Mouse (Mus musculus) lung, postnatal 10 days (tissue): Measurements from ENCODE around the gene Bcl7c.
"Not testable (repeated sequence)": the region's sequence is repeated elsewhere in the genome, so short reads cannot be mapped to it uniquely, and the experiment has no call there.

Experiments used
- DNase-seq: peaks from one replicate; pipeline ENCODE4 v3.0.0; 2021

Bcl7c gene

DNA sequence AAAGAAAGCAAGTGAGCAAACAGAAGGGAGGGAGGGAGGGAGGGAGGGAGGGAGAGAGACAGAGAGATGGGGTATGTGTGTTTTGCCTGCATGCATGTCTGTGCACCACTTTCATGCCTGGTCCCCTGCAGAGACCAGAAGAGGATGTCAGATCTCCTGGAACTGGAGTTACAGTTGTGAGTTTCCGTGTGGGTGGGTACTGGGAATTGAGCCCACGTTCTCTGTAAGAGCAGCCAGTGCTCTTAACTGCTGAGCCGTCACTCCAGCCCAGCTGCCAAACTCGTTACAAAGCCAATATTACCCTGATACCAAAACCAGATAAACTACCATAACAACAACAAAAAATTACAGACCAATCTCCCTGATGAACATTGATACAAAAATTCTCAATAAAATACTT lies 67.5 kb downstream of the Bcl7c start:
- no peak for DNase-seq

DNA sequence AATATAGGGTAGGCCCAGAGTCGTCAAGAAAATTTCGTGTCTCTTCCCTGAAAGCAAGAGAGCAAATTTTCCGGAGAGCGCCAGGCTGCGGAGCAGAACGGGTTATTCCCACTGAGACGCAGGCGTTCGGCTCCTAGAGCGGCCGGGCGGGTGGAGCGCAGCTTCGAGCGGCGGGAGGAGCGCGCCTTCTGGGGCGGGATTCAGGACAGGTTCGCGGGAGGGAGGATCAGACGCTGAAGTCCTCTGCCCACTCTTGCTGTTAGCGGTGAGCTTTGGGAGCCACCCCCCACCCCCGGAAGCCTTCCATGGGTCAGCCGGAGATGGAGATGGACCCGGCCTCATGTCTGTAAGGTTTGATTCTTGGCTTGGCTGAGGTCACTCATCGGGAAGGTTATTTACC lies 71.8 kb downstream of the Bcl7c start:
- DNase-seq, result peak; percentile 89

DNA sequence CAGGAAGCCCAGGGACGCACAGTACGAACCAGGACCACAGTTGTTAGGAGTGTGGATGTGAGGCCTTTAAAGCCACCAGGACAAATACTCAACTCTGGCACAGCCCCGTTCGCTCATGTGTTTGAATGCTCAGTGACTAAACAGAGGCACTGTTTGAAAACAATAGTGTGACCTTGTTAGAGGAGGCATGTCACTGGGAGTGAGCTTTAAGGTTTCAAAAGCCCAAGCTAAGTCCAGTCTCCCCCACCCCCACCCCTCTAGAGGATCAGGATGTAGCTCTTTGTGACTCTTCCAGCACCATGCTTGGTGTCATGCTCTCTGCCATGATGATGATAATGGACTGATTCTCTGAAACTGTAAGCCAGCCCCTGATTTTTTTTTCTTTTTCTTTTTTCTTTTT lies 77.3 kb downstream of the Bcl7c start:
- no peak for DNase-seq

DNA sequence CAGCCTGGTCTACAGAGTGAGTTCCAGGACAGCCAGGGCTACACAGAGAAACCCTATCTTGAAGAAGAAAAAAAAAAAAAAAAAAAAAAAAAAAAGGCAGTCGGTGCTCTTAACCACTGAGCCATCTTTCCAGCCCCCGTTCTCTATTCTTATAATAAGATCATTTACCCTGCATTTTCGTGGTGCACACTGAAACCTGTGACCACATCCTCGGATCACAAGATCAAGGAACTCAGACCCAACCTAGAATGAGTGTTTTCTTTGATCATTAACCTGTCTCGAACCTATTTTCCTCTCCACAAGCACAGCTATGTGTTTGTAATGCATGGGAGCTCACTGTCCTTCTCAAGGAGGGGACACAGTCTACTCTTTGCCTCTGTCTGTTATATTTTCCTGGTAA lies 80.1 kb downstream of the Bcl7c start:
- DNase-seq, result no peak

DNA sequence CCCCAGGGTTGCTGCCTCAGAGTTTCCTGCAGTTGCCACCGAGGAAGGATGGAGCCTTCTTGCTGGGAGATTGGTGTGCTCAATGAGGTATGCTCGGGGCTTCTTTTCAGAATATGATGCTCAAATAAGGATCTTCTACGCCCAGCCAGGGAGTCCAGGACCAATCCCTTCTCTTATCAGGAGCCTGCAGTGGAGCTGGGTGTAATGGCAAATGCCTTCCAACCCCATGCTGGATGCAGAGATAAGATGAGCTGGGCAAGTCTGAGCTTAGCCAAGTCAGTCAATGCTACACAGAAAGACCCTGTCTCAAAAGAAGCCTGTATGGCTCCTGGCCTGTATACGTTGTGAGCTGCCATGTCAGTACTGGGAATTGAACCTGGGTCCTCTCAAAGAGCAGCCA lies 82.3 kb downstream of the Bcl7c start:
- no peak for DNase-seq

DNA sequence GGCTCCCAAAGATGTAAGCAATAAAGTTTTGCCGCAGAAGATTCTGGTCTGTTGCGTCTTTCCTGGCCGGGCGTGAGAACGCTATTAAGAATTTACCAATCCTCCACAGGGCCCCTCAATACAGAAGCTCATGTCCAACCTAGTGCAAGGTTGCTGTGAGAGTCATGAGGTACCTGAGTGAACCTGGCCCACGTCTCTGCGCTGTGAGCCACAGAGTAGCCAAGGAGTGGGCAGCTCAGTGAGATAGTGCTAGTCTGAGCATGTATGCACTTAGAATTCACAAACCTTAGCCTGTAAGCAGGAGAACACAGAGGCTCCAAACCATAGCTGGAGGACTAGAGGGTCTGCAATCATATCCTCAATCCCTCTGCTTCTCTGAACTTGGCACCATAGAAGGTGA lies 82.7 kb downstream of the Bcl7c start:
- no peak for DNase-seq

DNA sequence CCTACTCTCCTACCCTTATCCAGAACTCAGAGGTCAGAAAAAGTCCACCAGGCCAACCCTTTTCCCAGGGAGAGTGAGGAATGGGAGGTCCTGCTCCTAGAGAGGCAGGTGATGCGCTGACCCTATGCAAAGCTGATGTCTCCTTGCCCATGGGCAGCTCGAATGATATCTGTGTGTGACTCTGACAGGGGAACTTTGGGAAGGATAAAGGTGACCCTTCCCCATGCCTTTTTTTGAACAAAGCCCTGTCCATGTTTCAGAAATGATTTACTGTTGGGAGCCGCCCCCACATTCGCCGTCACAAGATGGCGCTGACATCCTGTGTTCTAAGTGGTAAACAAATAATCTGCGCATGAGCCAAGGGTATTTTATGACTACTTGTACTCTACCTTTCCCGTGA lies 90.3 kb downstream of the Bcl7c start:
- DNase-seq, result not testable (repeated sequence)

DNA sequence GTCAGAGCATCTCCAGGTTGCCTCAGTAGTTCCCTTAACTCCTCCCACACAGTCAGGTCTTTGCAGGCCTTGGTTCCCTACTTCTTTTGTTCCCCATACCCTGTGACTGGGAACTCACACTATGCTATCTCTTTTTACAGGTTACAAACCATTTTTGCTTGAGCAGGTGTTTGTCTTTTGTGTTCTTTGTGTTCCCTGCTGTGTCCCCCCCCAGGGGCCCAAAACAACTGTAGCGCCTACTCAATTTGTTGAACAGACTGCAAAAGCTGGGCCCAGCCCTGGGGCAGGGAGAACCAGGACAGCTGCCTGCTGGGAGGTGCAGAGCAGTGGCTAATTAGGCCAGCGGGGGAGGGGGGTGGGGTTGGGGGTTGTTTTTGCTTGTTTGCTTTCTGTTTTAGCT lies 90.8 kb downstream of the Bcl7c start:
- no peak for DNase-seq

DNA sequence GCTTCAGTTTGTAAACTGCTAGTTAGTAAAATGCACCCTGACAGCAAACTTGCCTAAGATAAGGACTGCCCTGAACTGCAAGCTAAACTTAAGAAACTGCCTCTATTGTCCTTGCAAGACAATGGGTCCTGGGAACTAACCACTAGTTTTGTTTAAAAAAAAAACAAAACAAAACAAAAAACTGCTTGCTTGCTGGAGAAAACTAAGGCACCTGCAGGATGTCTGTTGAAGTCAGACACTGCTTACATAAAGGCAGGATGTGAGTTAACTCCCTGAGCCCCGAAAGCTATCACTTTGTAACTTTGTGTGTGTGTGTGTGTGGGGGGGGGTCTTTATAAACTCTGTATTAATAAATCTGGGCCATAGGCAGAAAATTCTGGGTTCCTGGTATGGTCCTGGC lies 91.9 kb downstream of the Bcl7c start:
- no peak for DNase-seq

DNA sequence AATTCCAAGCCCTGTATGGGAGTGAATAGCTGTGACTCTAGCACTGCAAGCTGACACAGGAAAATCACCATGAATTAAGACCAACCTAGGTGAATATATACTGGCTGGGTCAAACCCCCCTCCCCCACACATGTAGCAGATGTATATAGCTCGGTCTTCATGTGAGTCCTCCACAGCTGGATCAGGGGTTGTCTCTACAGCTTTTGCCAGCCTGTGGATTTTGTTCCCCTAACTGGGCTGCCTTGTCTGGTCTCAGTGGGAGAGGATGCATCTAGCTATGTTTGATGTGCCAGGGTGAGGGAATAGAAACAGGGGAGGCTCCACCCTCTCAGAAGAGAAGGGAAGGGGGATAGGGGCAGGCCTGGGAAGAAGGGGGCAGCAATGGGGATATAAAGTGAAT lies 92.4 kb downstream of the Bcl7c start:
- DNase-seq, result no peak

DNA sequence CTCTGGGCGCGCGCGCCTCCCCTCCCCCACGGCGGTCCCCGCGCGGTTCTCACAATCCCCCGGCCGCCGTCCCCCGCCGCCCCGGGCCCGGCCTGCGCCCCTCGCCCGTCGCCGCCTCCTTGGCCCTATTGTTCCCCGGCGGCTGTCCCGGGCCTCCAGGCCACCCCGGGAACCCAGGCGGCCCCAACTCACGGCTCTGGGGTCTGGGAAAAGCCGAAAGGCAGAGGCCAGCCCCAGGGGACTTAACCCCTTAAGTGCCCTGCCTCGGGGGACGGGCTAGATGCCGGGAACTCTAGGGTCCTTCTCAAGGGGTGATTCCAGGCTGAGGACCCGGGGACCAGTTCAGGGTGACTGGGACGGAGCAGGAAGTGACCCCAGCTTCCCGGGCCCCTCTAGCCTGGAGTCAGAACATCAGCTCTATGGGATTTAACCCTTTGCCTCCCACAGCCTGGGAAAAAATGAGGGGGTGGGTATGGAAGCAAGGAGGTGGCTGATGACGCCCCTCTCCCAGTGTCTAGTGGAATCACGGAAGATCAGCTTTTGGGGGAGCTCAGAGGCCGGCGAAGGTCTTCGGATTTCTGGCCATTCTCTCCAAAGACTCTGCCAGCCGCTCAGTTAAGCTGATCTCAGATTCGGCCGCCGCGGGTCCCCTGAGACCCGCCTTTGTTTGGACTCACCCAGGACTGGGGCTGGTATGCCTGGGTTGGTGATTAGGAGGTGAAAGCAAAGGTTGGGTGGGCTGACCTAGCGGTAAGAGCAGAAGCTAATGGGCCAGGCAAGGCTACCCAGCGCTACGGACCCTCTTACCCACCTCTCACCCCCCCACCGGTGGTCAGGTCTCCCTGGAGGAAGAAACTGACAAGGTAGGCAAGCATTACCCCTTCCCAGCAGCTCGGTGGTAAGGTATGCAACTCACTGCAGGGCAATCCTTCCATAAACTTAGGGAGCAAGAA lies 93.6 kb downstream of the Bcl7c start, which contains the start of gene Zfp629:
Zfp629 (minus strand) TSS at position 907 of the 953 bp plus-strand sequence.
- DNase-seq, result peak; percentile 91

DNA sequence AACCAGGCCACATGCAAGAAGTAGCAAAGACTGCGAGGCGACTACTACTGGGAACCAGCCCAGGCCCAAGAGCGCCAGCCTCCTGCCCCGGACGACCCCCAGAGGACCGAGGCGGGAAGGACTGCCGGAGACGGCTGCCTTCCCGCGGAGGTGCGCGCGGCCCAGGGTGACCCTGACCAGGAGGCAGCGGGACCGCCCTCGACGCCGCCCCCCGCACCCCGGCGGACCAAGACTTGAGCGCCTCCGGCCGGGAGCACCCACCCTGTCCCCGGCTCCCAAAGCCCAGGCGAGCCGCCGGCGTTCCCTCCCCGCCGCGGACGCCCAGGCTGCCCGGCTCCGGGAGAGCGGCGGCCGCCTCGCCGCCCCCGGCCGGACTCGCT lies 94.2 kb downstream of the Bcl7c start:
- DNase-seq, result peak; percentile 60

DNA sequence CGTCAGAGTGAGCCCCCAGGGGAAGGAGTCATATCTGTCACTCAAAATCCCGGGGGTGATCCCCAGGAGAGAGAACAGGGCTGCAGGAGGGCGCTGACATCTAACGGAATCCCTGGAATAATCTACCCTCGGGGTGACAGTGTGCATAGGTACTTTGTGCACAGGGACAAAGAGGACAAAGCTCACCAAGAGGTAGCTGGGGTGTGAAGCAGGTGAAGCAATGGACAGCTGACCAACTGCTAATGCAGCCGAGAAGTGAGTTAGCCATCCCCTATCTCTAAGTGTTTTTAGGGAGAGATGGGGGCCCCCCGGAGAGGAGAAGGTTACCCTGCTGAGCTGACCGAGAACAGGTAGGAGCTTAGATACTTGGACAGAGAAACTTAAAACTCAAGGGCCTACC lies 94.6 kb downstream of the Bcl7c start:
- no peak for DNase-seq

DNA sequence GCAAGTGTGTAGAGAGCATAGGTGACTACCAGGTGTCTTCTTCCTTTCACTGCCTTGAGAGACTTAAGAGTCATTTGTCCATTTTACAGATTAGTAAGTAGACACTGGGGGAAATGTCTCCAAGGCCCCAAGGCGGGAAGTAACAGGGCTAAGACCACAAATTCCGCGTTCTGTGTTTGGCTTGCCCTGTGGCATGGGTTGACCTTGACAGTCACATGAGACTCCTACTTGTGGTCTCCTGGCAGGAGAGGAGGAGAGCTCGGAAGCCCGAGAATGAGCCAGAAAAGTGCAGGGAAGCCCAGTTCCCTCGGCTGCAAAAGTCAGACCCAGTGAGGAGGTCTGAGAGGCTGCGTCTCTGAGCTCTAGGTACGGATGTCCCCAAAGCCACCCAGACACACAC lies 95.2 kb downstream of the Bcl7c start:
- no peak for DNase-seq

DNA sequence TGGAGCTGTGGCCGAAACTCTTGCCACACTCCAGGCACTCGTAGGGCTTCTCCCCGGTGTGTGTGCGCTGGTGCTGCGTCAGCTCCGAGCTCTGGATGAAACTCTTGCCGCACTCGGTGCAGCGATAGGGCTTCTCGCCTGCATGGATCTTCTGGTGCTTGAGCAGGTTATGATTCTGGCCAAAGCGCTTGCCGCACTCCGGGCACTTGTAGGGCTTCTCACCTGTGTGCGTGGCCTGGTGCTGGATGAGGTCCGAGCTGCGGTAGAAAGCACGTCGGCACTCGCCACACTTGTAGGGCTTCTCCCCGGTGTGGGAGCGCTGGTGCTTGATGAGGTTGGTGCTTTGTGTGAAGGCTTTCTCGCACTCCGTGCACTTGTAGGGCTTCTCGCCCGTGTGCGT lies 97.2 kb downstream of the Bcl7c start:
- DNase-seq, result no peak
